Mouse (Mus musculus) intestine, embryonic 14.5 days (tissue): Measurements from ENCODE around the gene Map3k14. TPM values are rescaled to one million over a fixed set of nuclear protein-coding genes. Genes with fewer than 3 reads are reported as not detected.
A peak's percentile ranks its signal among the peaks of the same experiment; 100 is the strongest.

Experiments used
- ATAC-seq: fragments of 200-750 bp; cut with Nextera tagmentation; replicated peaks from 2 replicates; pipeline ENCODE4 v1.8.0; 2017; ENCODE audit warnings: low read depth, moderate number of reproducible peaks, moderate TSS enrichment, moderate library complexity; ENCODE audit not compliant: low FRiP score, low TSS enrichment
- DNase-seq: peaks from one replicate; pipeline ENCODE4 v3.0.0-alpha.2; 2018; ENCODE audit warnings: low spot score
- H3K27ac ChIP-seq: fragments of 300-500 bp; sonication (generic); 2 replicates; pipeline ENCODE4 v1.5.1; 2014; ENCODE audit warnings: low read depth, mild to moderate bottlenecking, control low read depth
- H3K27me3 ChIP-seq: fragments of 300-500 bp; sonication (generic); replicated peaks from 2 replicates; pipeline ENCODE4 v1.6.1; 2014; ENCODE audit warnings: low read length, control low read depth; ENCODE audit not compliant: control insufficient read depth, insufficient read depth
- H3K36me3 ChIP-seq: fragments of 300-500 bp; sonication (generic); 2 replicates; pipeline ENCODE4 v1.6.1; 2014; ENCODE audit warnings: low read length, control low read depth; ENCODE audit not compliant: control insufficient read depth, insufficient read depth
- H3K4me1 ChIP-seq: fragments of 300-500 bp; sonication (generic); replicated peaks from 2 replicates; pipeline ENCODE4 v1.6.1; 2014; ENCODE audit warnings: low read length, control low read depth, mixed read lengths; ENCODE audit not compliant: control insufficient read depth, insufficient read depth
- H3K4me2 ChIP-seq: fragments of 300-500 bp; sonication (generic); 2 replicates; pipeline ENCODE4 v1.6.1; 2014; ENCODE audit warnings: low read length
- H3K4me3 ChIP-seq: fragments of 300-500 bp; sonication (generic); 2 replicates; pipeline ENCODE4 v1.5.1; 2014; ENCODE audit warnings: low read depth, low read length, control low read depth, mixed read lengths
- H3K9ac ChIP-seq: fragments of 300-500 bp; sonication (generic); 2 replicates; pipeline ENCODE4 v1.6.1; 2014; ENCODE audit warnings: mild to moderate bottlenecking, low read length
- H3K9me3 ChIP-seq: fragments of 300-500 bp; sonication (generic); 2 replicates; pipeline ENCODE4 v1.6.1; 2016; ENCODE audit warnings: low read length, control low read depth; ENCODE audit not compliant: control insufficient read depth
- WGBS: fragments of 180-500 bp; shearing (Covaris S2); extraction: QIAGEN DNeasy Blood & Tissue Kit; methylation state at CpG from one replicate; pipeline ENCODE4 v1.1.7; 2014; 5-methylcytosine and 5-hydroxymethylcytosine counted together
- polyA plus RNA-seq: library from polyadenylated mRNA; unstranded; fragments of >200 nt; fragmentation: Nextera tagmentation; extraction: Ambion mirVana; gene quantifications from 2 replicates; pipeline ENCODE4 v1.2.1, GENCODE M21; 2014

Gene Map3k14
- polyA plus RNA-seq, 1 experiment from 2014 or later: 3.7 TPM

DNA sequence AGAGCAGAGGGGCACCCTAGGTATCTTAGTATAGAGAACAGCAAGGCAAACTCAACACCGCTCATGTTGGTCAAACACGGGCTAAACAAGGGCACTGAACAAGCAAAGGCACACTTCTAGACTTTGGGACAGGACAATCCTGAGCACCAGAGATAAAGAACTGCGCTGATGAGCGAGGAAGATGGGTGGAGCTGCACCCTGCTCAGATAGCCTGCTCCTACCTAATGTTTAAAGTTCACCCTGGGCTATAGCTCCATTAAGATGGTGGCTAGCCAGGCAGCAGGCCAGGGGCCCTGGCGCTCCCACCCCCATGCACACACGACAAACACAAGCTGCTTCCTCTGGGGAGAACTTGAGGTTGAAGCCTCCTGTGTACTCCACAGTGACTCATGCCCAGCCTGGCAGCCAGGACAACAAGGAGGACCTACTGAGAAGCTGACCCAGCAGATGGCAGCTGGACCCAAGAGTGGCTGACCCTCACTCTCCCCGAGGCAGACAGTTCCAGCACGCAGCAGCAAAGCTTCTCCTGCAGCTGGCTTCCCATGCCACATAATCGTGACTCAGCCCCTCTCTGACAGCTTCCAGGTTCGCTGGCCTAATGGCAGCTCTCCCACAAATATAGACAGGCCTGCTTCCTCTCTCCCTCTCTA, 21.1 kb downstream of the Map3k14 start:
- DNase-seq (peak; percentile 67), ATAC-seq (peak; percentile 49)
- Histone ChIP-seq H3K4me1 (peaks cover 36% of the 10 kb centered on the region), H3K9me3 (no peaks in the 10 kb centered on the region), H3K27me3 (no peaks in the 10 kb centered on the region), H3K27ac (peak overlapping the region; percentile 70), H3K4me3 (no peak overlapping the region), H3K36me3 (no peaks in the 10 kb centered on the region; the same call in 1 of the 2 replicates), H3K9ac (no peak overlapping the region), H3K4me2 (0 out of 2 replicates have a peak overlapping the region, but pooled peaks have one; percentile 6)
- 45% methylated on average over 10 of the region's 10 CpGs for WGBS

DNA sequence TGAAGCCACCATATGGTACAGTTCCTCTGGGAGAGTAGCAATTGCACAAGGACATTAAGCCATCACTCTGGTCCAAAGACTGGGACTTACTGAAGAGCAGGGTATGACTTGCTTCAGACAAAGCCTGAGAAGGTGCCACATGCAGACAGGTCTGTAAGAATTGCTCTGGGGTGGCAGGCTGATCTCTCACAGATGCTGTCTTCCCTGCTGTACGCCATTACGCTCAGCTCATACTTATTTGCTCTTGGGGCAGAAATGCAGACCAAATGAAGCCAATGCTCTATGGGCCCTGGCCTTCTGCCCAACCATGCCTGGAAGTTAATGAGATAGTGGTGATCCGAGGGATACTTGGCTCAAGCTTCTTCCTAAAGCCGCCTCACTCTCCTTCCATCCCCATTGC, 22.4 kb downstream of the Map3k14 start:
- 85% methylated on average over 4 of the region's 4 CpGs for WGBS
- peaks cover 42% of the 10 kb centered on the region for H3K4me1 ChIP-seq
- no peak overlapping the region for H3K27ac ChIP-seq
- no peak overlapping the region for H3K9ac ChIP-seq
- H3K4me2 ChIP-seq: no peak overlapping the region
- ATAC-seq: no peak
- no peak for DNase-seq
- H3K27me3 ChIP-seq: no peaks in the 10 kb centered on the region
- H3K9me3 ChIP-seq: no peaks in the 10 kb centered on the region
- H3K36me3 ChIP-seq: peaks cover 8% of the 10 kb centered on the region
- no peak overlapping the region for H3K4me3 ChIP-seq

DNA sequence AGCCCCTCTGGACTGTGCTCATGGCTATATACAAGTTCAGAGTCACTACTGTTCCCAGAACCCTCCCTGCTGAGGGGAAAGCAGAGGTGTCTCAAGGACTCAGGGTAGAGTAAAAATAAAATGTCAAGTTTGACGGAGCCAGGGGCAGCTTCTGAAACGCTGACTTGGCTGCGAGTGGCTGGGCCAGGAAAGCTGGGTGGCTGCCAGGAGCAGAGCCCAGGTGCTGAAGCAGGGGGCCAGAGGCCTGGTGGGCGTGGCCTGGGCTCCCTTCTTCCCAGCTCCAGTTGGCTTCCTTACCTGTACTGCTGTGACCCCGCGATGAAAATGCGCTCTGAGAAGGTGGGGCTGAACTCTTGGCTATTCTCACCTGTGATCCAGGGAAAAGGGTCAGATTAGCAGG, 26.5 kb downstream of the Map3k14 start:
- Histone ChIP-seq H3K4me1 (peaks cover 7% of the 10 kb centered on the region), H3K4me2 (no peak overlapping the region), H3K4me3 (no peak overlapping the region), H3K27me3 (no peaks in the 10 kb centered on the region), H3K9ac (no peak overlapping the region), H3K36me3 (peaks cover 37% of the 10 kb centered on the region), H3K27ac (no peak overlapping the region), H3K9me3 (no peaks in the 10 kb centered on the region)
- ATAC-seq (no peak), DNase-seq (no peak)
- 43% methylated on average over 7 of the region's 7 CpGs for WGBS

DNA sequence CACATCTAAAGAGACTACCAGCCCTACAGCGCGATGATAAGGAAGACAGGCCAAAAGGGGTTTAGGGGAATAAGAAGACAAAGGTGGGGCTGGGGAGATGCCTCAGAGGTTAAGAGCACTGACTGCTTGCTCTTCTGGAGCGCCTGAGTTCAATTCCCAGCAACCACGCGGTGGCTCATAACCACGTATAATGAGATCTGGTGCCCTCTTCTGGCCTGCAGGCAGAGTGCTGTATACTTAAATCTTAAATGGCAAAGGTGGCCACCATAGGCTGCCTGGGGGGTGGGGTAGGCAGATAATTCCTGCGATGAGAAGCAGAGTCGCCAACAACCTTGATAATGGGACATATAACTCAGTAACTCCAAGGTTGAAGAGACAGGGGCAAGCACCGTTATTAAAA, 29.5 kb downstream of the Map3k14 start:
- Histone ChIP-seq H3K36me3 (peaks cover 37% of the 10 kb centered on the region), H3K4me3 (no peak overlapping the region), H3K9me3 (no peaks in the 10 kb centered on the region), H3K4me1 (0 out of 2 replicates have a peak, but pooled peaks cover 6% of the 10 kb centered on the region), H3K4me2 (no peak overlapping the region), H3K27me3 (no peaks in the 10 kb centered on the region), H3K27ac (no peak overlapping the region), H3K9ac (no peak overlapping the region)
- WGBS: 66% methylated on average over 9 of the region's 9 CpGs
- ATAC-seq: no peak
- no peak for DNase-seq

DNA sequence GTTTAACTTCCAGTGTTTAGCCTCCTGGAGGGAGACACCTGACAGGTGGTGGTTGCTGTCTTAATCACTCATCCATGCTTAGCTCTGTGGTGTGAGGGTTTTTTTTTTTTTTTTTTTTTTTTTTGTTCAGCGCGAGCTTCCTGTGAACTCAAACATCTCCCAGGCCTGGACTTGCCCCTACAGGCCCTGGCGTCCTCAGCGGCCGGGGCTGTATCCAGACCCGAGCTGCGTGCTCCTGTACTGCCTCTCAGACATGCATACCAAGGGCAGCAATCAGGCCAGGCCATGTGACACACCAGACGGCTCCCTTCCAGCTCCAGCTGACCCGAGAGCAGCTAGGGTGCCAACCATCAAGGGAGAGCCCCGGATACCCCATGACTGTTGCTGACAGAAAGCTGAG, 30.4 kb downstream of the Map3k14 start:
- Histone ChIP-seq H3K36me3 (peaks cover 37% of the 10 kb centered on the region), H3K4me3 (no peak overlapping the region), H3K4me2 (no peak overlapping the region), H3K9me3 (no peaks in the 10 kb centered on the region), H3K4me1 (0 out of 2 replicates have a peak, but pooled peaks cover 6% of the 10 kb centered on the region), H3K27me3 (no peaks in the 10 kb centered on the region), H3K9ac (no peak overlapping the region), H3K27ac (no peak overlapping the region)
- 85% methylated on average over 10 of the region's 10 CpGs for WGBS
- DNase-seq (no peak), ATAC-seq (no peak)

DNA sequence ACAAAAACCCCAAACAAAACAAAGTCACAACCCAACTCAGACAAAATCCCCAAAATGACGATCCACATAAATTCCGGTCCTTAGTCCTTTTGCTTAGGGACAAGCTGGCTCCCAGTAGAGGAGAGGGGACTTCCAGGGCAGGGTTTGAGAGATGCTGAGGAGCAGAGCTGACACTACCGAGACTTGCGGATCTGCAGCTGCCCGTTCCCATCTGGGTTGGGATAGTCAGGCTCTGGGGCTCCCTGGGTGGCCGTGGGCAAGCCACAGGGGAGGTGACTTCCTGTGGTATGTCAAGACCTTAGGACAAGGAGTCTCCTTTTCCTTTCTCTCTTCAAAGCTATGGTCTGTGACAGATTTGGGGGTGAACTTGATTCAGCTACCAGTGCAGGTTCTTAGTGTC, 30.8 kb downstream of the Map3k14 start:
- no peak overlapping the region for H3K4me2 ChIP-seq
- DNase-seq (no peak), ATAC-seq (no peak)
- H3K9ac ChIP-seq: no peak overlapping the region
- H3K36me3 ChIP-seq: peaks cover 37% of the 10 kb centered on the region
- H3K4me3 ChIP-seq: no peak overlapping the region
- H3K27ac ChIP-seq: no peak overlapping the region
- 91% methylated on average over 6 of the region's 6 CpGs for WGBS
- 0 out of 2 replicates have a peak, but pooled peaks cover 6% of the 10 kb centered on the region for H3K4me1 ChIP-seq
- no peaks in the 10 kb centered on the region for H3K27me3 ChIP-seq
- no peaks in the 10 kb centered on the region for H3K9me3 ChIP-seq

DNA sequence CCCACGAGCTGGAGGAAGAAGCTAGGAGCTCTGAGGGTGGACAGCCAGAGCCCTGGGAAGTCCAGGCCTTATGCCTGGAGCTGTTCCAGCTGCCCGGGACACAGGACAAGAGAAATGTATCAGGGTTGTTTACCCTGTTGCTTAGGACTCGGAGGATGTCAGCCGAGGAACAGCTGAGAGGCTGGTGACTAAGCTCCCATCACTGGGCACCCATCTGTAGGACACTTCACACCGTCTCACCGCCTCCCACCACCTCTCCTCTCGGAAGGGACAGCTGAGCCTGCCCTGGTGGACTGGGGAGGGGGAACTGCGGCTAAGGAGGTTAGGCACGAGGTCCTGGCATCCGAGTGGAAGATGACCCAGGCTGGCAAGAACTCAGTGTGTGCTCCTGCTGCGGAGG, 31.6 kb downstream of the Map3k14 start:
- Histone ChIP-seq H3K36me3 (peaks cover 38% of the 10 kb centered on the region), H3K4me2 (no peak overlapping the region), H3K9me3 (no peaks in the 10 kb centered on the region), H3K27me3 (no peaks in the 10 kb centered on the region), H3K27ac (no peak overlapping the region), H3K9ac (no peak overlapping the region), H3K4me1 (0 out of 2 replicates have a peak, but pooled peaks cover 3% of the 10 kb centered on the region), H3K4me3 (no peak overlapping the region)
- DNase-seq: no peak
- WGBS: 58% methylated on average over 11 of the region's 11 CpGs
- no peak for ATAC-seq

DNA sequence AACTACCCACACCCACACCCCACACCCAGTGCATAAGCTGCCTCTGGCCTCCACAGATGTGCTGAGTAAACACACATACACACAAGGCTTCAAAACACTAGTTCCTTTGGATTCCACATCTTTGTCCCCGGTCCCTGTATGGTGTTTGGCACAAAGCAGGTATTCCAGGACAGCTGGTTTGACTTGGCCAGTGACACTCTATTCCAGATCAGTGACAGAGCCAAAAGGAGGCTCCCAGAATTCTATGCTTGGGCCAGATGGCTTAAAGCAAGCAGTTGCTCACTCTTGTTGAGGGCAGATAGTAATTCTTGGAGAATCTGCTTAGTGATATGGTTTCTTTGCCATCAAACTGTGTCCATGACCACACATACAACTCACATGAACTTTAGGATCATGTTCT, 32.8 kb downstream of the Map3k14 start:
- no peak overlapping the region for H3K4me2 ChIP-seq
- no peaks in the 10 kb centered on the region for H3K9me3 ChIP-seq
- DNase-seq (no peak), ATAC-seq (no peak)
- H3K36me3 ChIP-seq: peaks cover 44% of the 10 kb centered on the region
- WGBS: 64% methylated on average over 1 of the region's 1 CpGs
- no peak overlapping the region for H3K4me3 ChIP-seq
- H3K9ac ChIP-seq: no peak overlapping the region
- no peak overlapping the region for H3K27ac ChIP-seq
- no peaks in the 10 kb centered on the region for H3K27me3 ChIP-seq
- H3K4me1 ChIP-seq: no peaks in the 10 kb centered on the region

DNA sequence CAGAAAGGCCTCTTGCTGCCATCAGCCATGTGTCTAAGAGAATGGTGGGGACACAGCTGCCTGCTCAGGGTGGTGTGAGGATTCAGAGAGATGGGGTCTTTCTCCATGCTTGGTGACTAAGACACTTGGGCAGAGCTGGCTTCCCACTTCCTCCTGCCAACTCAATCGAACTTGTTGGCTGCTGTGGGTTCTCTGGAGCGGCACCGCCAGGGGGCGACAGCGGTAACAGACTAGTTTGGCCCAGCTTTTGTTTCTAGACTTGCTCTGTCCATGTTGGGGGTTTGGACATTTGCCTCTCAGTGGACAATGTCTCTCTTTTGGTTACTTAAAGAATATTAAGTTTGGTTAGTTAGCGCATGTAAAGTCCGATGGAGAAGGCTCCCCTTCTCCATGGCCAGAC, 34.3 kb downstream of the Map3k14 start:
- H3K9ac ChIP-seq: no peak overlapping the region
- 36% methylated on average over 7 of the region's 7 CpGs for WGBS
- H3K4me3 ChIP-seq: no peak overlapping the region
- H3K4me1 ChIP-seq: no peaks in the 10 kb centered on the region
- H3K27me3 ChIP-seq: no peaks in the 10 kb centered on the region
- no peak for ATAC-seq
- H3K4me2 ChIP-seq: no peak overlapping the region
- no peaks in the 10 kb centered on the region for H3K9me3 ChIP-seq
- H3K27ac ChIP-seq: no peak overlapping the region
- H3K36me3 ChIP-seq: peaks cover 40% of the 10 kb centered on the region
- peak; percentile 86 for DNase-seq
